Mouse (Mus musculus) heart, adult 8-10 months (tissue): ENCODE results near the gene Clec12a. TPM values are rescaled to one million over a fixed set of nuclear protein-coding genes. Genes with fewer than 3 reads are reported as not detected.
"Not testable (repeated sequence)": the region's sequence is repeated elsewhere in the genome, so short reads cannot be mapped to it uniquely, and the experiment has no call there.

ENCODE experiments used
- DNase-seq: peaks from one replicate; pipeline ENCODE4 v3.0.0; 2022; ENCODE audit warnings: low spot score
- total RNA-seq, 4 experiments: library from RNA; stranded (reverse); gene quantifications; 2 replicates each; pipeline ENCODE4 v1.2.4; 2022

Gene Clec12a
- total RNA-seq: 1 to 10 TPM in 1 of 4 experiments, under 1 TPM in 3; 0.43 to 1.2 (median 0.70) TPM

DNA sequence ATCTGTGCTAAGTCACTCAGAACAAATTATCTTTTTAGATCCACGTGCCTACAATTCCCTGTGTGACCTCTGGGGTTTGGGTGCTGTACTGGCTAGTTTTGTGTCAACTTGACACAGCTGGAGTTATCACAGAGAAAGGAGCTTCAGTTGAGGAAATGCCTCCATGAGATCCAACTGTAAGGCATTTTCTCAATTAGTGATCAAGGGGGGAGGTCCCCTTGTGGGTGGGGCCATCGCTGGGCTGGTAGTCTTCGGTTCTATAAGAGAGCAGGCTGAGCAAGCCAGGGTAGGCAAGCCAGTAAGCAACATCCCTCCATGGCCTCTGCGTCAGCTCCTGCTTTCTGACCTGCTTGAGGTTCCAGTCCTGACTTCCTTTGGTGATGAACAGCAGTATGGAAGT is at the start of gene Clec12a:
Gene Clec12a, plus strand, starts transcription at position 301 of the 400 bp plus-strand sequence.
- not testable (repeated sequence) for DNase-seq

DNA sequence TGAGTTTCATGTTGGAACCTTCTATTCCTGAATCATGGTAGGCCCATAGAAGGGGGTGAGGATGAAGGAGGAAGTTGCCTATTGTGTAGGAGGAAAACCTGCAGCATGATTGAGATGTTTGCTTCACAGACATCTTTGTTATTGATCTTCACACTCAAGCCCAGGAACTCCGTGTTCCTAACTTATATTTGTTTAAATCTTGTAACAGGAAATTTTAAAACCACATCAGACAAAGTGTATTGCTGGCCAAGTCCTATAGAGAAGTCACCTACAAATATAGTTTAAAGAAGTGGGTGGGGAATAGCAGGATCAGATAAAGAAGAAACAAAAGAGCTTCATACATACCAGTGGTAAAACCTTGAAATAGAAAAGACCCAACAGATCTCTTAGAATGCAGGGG is 38.3 kb upstream of the Clec12a start:
- DNase-seq: no peak

DNA sequence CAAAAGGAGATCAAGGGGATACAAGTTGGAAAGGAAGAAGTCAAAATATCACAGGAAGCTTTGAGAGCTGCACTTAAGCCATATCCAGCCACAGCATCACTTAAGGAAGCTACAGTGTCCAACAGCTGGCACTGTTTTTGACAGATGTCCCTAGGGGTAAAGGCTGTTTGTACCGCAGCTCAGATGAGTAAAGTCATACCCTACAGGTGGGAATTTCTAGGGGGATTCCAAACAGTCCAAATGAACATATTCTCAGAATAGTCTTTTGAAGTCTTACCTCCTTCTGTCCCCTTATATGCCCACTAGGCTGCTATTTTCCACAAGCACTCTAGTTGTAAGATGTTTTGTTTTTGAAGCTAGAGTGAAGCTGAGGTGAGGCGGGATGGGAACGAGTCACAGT is 30.0 kb upstream of the Clec12a start:
- DNase-seq: no peak

DNA sequence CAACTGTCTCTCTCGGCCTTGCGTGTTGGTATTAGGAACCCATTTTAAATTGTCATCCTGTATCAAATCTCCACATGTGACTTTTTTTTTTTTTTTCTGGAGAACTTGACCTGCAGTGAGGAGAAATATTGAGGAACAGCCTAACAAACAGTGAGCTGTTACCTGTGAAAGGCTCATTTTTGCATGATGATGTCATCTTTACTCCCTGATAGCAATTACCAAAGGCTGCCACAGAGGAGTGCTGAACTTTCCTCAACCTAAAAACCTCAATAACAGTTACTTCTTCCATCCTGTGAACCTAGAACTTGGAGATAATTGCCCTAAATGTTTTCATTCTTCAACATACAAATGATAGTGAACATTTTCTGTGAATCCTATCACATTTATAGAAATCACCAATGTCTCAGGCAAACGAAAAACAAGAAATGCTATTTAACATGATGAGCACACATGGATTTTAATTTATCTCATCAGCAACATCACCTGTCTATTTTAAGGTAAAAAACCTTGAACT is 27.8 kb upstream of the Clec12a start:
- no peak for DNase-seq

DNA sequence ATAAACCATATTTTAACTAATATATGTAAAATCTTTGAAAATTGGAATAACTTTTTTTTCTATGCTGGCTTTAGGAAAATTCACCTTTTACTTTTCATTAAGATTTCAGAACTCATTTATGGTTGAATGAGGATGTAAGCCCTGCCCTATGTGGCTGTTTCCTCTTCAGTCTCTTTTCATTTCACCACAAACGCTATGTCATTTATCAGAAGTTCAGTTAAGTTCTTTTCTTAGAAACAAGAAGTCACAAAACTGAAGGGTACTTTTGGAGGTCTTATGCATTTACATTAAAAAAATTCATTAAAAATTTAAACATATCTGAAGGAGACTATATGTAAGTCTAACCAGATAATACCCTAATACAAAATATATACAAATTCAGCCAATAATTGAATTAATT is 26.8 kb upstream of the Clec12a start:
- DNase-seq: no peak

DNA sequence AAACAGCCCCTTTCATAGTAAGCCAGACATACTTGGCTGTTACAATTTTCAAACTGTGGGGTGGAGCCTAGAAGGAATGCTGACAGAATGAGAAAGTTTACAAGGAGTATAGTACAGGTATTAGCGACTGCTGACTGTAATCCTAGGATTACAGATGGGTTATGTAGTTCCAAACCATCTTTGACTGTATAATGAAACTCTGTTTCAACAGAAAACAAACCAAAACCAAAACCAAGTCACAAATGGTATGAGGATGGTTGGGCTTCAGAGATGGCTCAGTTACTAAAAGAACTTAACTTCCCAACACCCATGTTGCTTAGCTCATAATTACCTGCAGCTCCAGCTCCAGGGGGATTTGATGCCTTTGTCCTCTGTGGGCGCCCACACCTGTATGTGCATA is 26.0 kb upstream of the Clec12a start:
- no peak for DNase-seq

DNA sequence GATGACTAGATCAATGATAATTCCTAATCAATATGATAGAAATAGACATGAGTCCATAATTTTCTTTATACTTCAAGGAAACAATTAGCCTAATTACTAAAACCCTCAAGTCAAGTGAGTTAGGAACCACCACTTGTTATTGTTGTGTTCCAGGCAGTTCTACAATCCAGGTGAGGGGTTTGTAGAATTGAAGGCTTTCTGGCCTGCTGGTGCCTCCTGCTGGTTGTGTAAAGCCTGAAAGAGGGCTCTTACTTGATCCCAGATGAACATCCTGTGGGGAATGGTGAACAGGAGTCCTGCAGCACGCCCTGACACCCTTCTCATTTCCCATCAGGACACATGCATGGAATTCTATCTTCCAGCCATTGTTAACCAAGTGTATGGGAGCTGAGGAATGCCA is 24.1 kb upstream of the Clec12a start:
- DNase-seq: no peak

DNA sequence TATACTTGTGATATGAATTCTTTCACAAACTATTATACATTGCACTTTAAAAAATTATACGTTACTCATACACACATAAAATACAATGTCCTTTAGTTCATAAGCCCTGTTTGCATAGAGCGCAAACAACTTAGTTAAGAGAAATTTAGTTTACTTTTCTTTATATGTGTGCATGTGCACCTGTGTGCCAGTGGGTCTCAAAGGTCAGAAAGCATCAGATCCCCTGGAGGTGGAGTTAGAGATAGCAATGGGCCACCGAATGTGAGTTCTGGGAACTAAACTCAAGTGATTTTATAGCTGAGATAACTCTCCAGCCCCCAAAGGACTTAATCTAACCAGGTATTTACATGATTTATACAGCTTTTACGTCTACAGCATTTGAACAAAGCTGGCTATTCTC is 23.2 kb upstream of the Clec12a start:
- no peak for DNase-seq

DNA sequence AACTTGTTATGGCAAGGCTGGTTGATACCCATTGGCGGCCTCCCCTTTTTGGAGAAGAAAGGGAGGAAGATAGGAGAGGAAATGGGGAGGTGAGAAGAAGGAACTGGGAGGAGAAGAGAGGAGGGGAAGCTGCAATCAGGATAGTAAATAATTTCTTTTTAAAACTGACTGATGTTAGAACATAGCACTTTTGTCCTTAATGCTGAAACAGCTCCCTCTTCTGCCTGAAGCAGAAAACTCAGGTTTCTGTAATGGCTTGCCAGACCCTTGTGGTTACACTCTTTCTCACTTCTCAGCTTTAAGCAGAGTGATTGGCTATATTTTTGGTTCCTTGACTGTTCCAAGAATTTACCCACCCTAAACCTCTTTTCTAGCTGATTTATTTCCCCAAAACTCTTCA is 16.5 kb upstream of the Clec12a start:
- DNase-seq: no peak

DNA sequence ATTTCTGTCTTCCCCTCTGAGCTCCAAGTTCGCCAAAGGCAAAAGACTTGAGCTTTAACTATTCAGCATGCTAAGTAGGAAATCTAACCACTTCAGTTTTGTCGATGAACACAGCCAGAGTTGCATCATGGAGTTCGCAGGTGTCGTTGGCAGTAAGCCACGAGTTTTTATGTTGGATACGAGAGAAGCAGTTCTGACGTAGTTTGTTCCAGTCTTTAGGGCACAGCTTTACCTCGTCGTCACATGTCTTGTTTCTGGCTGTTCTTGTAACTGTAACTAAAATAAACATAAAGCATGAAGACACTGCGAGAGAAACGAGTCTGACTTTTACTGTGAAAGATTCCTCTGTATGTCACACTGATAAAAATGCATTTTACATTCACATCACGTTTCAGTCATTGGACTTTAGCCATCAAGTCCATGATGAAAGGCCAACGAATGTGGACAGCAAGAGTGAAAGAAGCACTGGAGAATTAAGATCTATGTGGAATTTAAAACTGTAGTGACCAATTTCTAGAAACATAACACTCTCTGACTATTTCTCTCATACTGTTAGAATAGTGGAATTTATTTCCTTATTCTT is 15.8 kb upstream of the Clec12a start:
- no peak for DNase-seq

DNA sequence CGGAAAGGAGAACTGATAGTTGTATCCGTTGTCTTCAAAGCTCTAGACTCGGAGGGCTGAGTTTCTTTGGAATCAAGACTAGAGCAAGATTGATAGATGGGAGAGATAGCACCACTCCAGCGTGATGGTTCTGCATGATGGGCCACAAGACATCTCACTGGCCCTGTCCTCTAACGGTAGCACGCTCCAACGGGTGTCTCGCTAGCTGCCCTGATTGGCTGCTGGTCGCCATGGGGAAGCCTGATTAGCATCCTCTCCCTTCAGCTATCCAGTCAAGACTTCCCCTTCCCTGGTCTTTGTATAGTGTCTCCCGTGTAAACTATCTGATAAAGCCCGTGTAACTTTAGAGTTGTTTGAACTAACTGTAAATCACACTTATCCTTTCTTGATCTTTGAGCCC is 10.9 kb upstream of the Clec12a start, which contains the start of gene 4922502D21Rik:
Gene 4922502D21Rik, minus strand, starts transcription at position 187 of the 400 bp plus-strand sequence.
- no peak for DNase-seq

DNA sequence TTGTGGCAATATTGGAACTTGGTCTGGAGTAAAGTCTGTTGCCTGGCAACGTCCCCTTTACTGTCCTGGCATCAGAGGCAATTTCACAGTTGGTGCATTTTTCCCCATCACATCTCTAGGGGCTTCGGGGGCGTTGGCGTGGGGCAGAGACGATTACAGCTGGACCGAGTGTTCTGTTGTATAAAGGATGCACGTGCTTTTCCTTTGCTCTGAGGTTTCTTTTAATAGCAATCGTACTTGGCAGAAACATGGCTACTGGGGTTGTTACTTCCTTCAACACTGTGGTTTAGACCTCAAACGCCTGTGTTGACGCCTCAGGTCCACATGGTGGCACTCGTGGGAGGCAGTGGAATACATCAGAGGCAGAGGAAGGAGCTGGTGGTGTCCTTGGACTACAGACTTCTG is 8.8 kb upstream of the Clec12a start:
- DNase-seq: peak; percentile 52

DNA sequence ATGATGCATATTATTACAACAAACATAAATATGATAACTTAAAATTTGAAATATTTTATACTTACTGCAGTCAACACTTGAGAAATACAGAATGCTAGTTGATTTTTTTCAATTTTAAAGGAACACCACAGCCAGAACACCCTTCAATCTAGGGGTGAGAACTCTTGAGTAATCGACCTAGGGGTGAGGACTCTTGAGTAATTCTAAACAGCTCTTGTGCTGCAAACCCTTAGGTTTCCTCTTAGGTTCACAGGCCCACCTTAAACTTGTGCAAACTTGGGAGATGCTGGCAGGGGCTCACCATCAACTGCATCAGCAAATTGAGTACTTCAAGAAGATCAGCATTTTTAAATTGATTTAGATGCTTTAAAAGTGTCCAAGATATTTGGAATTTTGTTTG is 4.7 kb upstream of the Clec12a start:
- no peak for DNase-seq

DNA sequence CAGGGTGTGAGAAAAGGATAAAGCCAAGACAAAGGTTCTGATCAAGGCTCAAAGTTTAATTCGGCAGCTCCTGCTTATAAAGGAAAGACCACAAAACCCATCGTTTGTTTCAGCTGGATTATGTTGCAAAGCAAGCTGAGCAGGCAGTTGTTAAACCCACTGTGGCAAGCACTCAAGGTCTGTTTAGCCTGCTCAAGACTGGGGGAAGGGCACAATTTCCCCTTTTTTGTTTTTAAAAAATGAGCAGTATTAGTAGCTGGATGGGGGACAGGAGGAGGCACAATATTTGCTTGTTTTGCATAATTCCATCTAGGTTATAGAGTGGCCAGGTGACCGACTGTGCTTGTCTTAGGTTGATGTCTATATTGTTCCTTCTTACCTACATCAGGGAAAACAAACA is 1.9 kb downstream of the Clec12a start:
- no peak for DNase-seq

DNA sequence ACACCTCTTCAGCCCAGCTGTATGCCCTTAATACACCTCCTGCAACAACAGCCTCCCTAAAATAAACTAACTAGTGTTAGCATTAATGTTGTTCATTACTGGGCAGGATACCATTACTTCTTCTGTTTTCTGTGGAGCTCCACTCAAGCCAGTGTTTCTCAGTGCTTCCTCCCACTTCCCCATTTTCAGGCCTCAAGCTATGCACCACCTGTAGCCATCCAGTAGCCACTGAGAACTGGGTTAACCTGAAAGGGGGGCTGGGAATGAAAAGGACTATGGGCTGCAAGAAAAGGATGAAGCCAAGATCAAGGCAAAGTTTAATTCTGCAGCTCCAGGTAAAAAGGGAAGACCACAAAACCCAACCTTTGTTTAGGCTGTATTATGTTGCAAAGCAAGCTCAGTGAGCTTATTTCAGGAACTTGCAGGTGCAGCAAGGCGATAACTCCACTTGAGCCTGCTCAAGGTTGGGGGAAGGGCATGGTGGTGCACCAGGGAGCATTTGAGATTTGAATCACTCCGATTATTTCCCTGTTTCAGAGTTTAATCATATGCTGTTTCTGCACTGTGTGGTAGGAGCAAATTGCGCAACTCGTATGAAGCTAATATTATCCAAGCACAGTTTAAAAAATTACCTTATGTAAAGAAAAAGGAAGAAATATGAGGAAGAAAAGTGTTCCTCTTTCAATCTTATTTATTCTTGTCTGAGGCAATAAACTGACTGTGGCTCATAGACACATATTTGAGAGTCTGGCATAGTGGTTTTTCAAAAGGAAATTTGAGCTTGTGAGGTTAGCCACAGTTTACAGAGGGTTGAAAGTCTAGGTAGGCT is 7.2 kb downstream of the Clec12a start:
- DNase-seq: peak; percentile 36

DNA sequence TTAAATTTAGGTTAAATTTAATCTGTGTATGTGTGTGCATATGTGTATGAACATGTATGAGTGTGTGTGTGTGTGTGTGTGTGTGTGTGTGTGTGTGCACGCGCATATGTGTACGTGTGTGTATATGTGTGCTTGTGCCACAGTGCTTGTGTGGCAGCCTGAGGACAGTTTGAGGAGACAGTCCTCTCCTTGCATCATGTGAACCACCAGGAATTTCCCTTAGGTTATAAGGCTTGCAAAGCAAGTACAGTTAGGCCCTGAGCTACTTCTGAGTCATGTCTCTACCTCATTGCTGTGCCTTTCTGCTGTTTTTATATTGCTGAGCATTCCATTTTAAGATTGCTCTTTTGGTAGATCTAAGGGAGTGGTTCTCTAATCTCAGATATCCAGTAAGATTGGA is 8.6 kb downstream of the Clec12a start:
- no peak for DNase-seq

DNA sequence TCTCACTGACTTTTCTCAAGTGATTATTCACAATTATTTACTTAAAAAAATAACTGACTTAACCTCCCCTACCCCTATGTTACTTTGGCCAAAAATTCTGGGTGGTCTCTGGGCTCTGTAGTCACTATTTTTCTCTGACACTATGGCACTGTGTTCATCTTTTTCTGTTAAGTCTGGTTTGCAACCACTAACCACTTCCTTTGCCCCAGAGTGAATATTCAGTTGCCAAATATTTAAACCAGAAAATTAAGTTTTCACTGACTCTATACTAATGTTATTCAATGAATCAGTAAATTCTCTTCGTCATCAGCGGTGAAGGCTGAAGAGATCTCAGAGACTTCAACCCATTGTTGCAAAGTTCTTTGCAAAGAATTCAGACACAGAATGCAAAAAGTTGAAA is 13.3 kb downstream of the Clec12a start:
- DNase-seq: no peak

DNA sequence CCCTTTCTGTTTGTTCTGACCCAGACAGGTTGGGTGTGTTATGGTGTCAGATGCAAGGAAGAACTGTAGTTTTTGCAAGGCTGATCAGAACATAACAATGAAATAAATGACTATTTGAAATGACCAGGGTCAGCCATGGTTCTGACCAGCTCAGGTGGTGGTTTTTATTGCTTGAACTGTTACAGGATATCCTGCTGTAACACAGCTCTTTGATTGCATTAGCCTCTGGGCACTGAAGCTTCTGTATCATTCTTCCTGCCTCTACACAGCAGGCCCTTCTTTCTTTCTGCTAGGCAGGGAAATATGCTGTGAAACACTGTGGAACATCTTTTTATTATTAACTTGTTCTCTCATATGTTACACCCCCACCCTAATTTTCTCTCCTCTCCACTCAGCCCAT is 13.9 kb downstream of the Clec12a start:
- DNase-seq: no peak

DNA sequence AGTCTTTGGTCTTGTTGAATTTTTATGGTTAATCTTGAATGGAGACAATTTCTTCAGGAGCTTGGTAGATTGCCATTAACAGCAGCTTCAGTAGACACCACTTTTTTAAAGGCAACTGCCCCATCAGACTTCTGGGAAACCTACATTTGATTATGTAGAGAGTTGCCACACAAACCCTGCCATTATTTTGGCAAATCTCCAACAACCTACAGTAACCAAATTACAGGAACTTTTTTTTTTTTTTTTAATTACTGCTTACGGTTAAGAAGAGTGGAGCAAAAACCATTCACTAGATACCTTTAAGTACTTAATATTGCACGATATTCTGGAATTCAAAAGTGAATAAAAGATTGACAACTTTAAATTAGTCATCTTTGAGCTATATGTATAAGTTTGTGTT is 17.0 kb downstream of the Clec12a start:
- DNase-seq: no peak

DNA sequence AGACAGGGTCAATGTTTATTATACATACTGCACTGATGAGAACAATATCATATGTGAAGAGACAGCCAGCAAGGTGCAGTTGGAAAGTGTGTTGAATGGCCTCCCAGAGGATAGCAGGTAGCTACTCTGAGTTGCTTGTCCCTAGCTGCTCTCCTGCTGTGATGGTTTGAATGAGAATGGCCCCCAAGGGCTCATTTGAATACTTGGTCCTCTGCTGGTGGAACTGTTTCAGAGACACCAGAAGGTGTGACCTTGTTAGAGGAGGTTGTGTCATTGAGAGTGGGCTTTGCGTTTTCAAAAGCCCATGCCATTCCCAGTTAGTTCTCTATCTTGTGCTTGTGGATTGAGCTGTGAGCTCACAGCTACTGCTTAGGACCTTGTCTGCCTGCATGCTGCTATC is 21.5 kb downstream of the Clec12a start:
- DNase-seq: no peak

DNA sequence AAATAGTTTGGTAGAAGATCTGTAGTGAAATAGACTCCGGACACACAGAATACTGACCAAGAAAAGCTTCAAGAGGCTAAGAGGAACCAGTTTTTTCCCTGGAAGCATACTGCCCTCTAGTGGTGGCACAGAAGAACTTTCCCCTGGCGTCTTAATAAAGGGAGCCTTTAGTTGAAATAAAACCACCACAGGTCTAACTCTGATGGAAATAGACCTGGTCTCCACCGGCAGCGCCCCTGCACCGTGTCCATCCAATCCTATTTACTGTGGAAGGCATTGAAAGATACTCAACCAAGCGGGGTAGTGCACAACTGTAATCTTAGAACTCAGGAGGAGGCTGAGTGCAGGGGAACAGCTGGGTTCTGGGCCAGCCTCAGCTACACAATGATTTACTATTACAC is 23.5 kb downstream of the Clec12a start:
- peak; percentile 58 for DNase-seq

DNA sequence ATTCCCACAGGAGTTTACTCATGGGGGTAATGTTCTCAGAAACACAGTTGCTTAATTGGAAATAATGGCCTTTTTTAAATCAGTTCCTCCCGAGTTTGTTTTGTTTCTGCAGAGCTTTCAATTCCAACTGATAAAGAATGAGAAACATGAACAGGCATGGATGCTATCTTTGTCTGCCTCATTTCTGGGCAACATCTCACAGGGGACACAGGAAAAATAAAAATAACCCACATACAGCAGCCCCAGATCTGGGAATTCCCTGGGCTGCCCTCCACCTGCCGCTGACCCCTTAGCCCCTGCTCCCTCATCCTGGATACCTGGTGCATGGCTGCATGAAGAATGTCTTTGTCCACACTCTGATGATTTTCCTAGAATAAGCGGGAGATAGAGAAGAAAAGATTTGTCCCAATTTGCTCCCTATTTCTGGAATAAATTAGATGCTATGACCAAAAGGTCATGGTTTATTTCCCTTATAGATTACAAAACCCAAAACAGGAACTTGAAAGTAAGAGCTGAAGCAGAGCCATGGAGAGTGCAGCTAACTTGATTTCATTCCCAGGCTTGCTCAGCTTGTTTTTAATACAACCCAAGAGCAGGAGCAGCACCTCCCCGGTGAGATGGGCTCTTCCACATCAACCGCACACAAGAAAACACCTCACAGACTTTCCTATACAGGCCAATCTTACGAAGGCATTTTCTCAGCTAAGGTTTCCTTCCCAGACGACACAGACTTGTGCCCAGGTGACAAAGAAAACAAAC is 27.1 kb downstream of the Clec12a start:
- DNase-seq: no peak
